Mouse (Mus musculus) 3134 (cell line): Measurements from ENCODE around the gene Psmc1.

Source experiments
- DNase-seq: peaks from one replicate; pipeline ENCODE4 v3.0.0-alpha.2; 2011; ENCODE audit warnings: low spot score; ENCODE audit not compliant: insufficient read length; ENCODE audit errors: extremely low read depth

The Psmc1 gene

GRCm38 (mm10) chr12:100167931-100168871 is 58.2 kb downstream of the Psmc1 start:
- DNase-seq = no peak

DNA sequence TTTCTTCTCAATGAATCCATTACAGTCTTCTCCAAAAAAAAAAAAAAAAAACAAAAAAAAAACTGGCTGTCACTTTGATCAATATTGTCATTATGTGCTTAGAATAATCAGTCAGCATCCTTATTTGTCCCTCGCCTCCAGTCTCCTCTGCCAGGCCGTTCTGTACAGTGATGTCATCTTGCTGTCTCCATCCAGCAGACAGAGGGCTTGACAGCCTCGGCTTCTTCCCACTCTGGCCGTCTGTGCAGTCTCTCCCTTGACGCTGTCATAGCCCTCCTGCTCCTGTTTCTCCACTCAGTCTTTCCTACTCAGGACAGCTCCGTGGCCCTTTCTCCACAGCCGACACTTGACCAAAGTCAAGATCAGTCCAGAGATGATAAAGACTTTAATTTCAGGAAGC is 62.5 kb downstream of the Psmc1 start:
- DNase-seq = no peak
